Mouse (Mus musculus): ENCODE results near the gene Tmem214. TPM values are rescaled to one million over a fixed set of nuclear protein-coding genes. Genes with fewer than 3 reads are reported as not detected.

Tmem214 gene
- polyA plus RNA-seq (2012; rRNA removed) = 60.3 and 67.4 TPM in 2 replicates

DNA sequence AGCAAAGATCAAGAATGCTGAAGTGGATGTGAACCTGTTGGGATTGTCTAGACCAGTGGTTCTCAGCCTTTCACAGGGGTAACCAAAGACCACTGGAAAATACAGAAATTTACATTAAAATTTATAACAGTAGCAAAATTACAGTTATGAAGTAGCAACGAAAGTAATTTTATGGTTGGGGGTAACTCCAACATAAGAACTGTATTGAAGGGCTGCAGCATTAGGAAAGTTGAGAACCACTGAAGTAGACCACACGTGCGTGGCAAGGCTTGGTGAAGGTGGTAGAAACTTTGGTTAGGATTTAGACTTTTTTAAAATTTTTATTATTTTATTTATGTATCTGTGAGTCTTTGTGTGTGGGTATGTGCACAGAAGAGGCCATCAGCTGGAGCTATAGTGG lies at the start of gene Tmem214:
TSS of gene Tmem214 (plus strand) at position 301 of the 400 bp plus-strand sequence.
- TF ChIP-seq POLR2A (IDR thresholded peaks at IDR 0.05; ENCODE audit: low read depth, low read length) = no peak
- no peak for TF ChIP-seq CTCF (IDR thresholded peaks at IDR 0.05; ENCODE audit: extremely low read depth, insufficient read depth, insufficient read length, insufficient replicate concordance)
- Histone ChIP-seq H3K36me3 (ENCODE audit: control insufficient read depth, insufficient read depth, low read length) (peaks cover 13% of the 10 kb centered on the region), H3K27me3 (ENCODE audit: control insufficient read depth, insufficient read depth, low read length) (no peaks in the 10 kb centered on the region), H3K4me3 (ENCODE audit: extremely low read depth, insufficient read depth, insufficient read length) (no peak within 1 kb of the TSS), H3K4me1 (ENCODE audit: control insufficient read depth, insufficient read depth, insufficient read length) (peaks cover 7% of the 10 kb centered on the region; the same call in 1 of the 2 replicates), H3K27ac (ENCODE audit: insufficient read depth, low read length) (peak within 1 kb of the TSS; percentile 42)
- no peak for DNase-seq (ENCODE audit: low read depth in 1 of 2, low spot score in 2 of 2)
- 92% methylated on average over 3 of the region's 3 CpGs for WGBS

DNA sequence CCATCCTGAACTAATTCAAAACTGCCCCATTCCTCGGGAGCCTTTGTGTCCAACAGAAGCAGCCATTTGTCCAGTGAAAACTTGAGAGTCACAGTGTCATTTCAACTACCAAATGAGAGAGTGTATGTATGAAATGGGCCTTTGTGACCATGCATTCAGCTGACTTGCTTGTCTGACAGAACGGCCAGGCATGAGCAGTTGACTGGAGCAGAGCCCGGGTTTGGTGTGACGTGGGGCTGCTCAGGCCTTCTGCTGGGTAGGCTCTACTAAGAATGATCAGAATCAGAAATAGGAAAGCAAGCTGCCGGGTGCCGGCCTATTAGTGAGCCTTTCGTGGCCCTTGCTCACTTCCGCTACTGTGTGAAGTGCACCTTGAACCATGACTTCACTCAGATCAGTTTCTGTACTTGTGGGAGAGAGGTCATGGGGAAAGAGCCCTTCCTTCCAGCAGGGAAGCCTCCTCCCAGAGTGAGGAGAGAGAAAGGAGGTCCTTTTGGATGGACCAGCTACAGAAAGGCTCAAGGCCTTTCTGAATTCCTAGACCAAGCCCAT lies 49.0 kb upstream of the Tmem214 start:
- Histone ChIP-seq H3K27ac (ENCODE audit: insufficient read depth, low read length) (no peak overlapping the region), H3K27me3 (ENCODE audit: control insufficient read depth, insufficient read depth, low read length) (no peaks in the 10 kb centered on the region; the same call in none of the 2 replicates), H3K4me3 (ENCODE audit: extremely low read depth, insufficient read depth, insufficient read length) (no peak overlapping the region), H3K36me3 (ENCODE audit: control insufficient read depth, insufficient read depth, low read length) (no peaks in the 10 kb centered on the region), H3K4me1 (ENCODE audit: control insufficient read depth, insufficient read depth, insufficient read length) (no peaks in the 10 kb centered on the region)
- no peak for DNase-seq (ENCODE audit: low read depth in 1 of 2, low spot score in 2 of 2)
- no peak for TF ChIP-seq POLR2A (IDR thresholded peaks at IDR 0.05; ENCODE audit: low read depth, low read length)
- no peak for TF ChIP-seq CTCF (IDR thresholded peaks at IDR 0.05; ENCODE audit: extremely low read depth, insufficient read depth, insufficient read length, insufficient replicate concordance)
- WGBS = 92% methylated on average over 8 of the region's 8 CpGs

DNA sequence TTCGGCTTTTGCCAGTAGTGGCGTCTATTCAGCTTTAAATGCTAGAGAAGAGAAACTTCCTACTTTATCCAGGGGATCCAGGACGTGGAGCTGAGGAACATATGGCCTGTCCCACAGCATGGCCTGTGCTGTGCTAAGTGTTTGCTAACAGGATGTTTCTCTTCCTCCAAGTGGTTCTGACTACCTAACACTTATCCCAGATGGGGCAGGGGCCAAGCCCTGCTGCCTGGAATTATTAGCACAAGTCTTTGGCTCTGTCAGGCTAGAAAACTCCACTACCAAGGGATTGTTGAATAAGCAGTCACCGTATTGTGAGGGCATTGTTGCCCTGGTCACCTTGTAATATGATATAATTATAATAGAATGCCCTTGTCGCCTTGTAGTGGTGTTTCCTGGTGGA lies 45.1 kb upstream of the Tmem214 start:
- Histone ChIP-seq H3K4me1 (ENCODE audit: control insufficient read depth, insufficient read depth, insufficient read length) (no peaks in the 10 kb centered on the region), H3K27ac (ENCODE audit: insufficient read depth, low read length) (no peak overlapping the region), H3K36me3 (ENCODE audit: control insufficient read depth, insufficient read depth, low read length) (no peaks in the 10 kb centered on the region), H3K4me3 (ENCODE audit: extremely low read depth, insufficient read depth, insufficient read length) (no peak overlapping the region), H3K27me3 (ENCODE audit: control insufficient read depth, insufficient read depth, low read length) (no peaks in the 10 kb centered on the region)
- TF ChIP-seq CTCF (IDR thresholded peaks at IDR 0.05; ENCODE audit: extremely low read depth, insufficient read depth, insufficient read length, insufficient replicate concordance) (no peak), POLR2A (IDR thresholded peaks at IDR 0.05; ENCODE audit: low read depth, low read length) (no peak)
- DNase-seq (ENCODE audit: low read depth in 1 of 2, low spot score in 2 of 2) = no peak
- 87% methylated on average over 5 of the region's 5 CpGs for WGBS

GRCm38 (mm10) chr5:30823091-30823490 lies 44.7 kb upstream of the Tmem214 start:
- DNase-seq (ENCODE audit: low read depth in 1 of 2, low spot score in 2 of 2) = no peak
- Histone ChIP-seq H3K4me1 (ENCODE audit: control insufficient read depth, insufficient read depth, insufficient read length) (no peaks in the 10 kb centered on the region), H3K27ac (ENCODE audit: insufficient read depth, low read length) (no peak overlapping the region), H3K36me3 (ENCODE audit: control insufficient read depth, insufficient read depth, low read length) (no peaks in the 10 kb centered on the region), H3K4me3 (ENCODE audit: extremely low read depth, insufficient read depth, insufficient read length) (no peak overlapping the region), H3K27me3 (ENCODE audit: control insufficient read depth, insufficient read depth, low read length) (no peaks in the 10 kb centered on the region)
- TF ChIP-seq CTCF (IDR thresholded peaks at IDR 0.05; ENCODE audit: extremely low read depth, insufficient read depth, insufficient read length, insufficient replicate concordance) = no peak
- WGBS = 82% methylated on average over 3 of the region's 3 CpGs

- H3K27ac ChIP-seq (ENCODE audit: insufficient read depth, low read length) = no peak overlapping the region
- H3K4me3 ChIP-seq (ENCODE audit: extremely low read depth, insufficient read depth, insufficient read length) = no peak overlapping the region
- no peaks in the 10 kb centered on the region for H3K4me1 ChIP-seq (ENCODE audit: control insufficient read depth, insufficient read depth, insufficient read length)
- H3K36me3 ChIP-seq (ENCODE audit: control insufficient read depth, insufficient read depth, low read length) = no peaks in the 10 kb centered on the region
- H3K27me3 ChIP-seq (ENCODE audit: control insufficient read depth, insufficient read depth, low read length) = no peaks in the 10 kb centered on the region
- DNase-seq (ENCODE audit: low read depth in 1 of 2, low spot score in 2 of 2) = no peak
- 89% methylated on average over 11 of the region's 11 CpGs for WGBS
- TF ChIP-seq CTCF (IDR thresholded peaks at IDR 0.05; ENCODE audit: extremely low read depth, insufficient read depth, insufficient read length, insufficient replicate concordance) = no peak
Observed at GRCm38 (mm10) chr5:30824124-30824988, 43.5 kb upstream of the Tmem214 start.

GRCm38 (mm10) chr5:30825166-30825565 lies 42.6 kb upstream of the Tmem214 start:
- Histone ChIP-seq H3K4me1 (ENCODE audit: control insufficient read depth, insufficient read depth, insufficient read length) (no peaks in the 10 kb centered on the region), H3K4me3 (ENCODE audit: extremely low read depth, insufficient read depth, insufficient read length) (no peak overlapping the region), H3K36me3 (ENCODE audit: control insufficient read depth, insufficient read depth, low read length) (no peaks in the 10 kb centered on the region), H3K27ac (ENCODE audit: insufficient read depth, low read length) (no peak overlapping the region), H3K27me3 (ENCODE audit: control insufficient read depth, insufficient read depth, low read length) (no peaks in the 10 kb centered on the region)
- TF ChIP-seq CTCF (IDR thresholded peaks at IDR 0.05; ENCODE audit: extremely low read depth, insufficient read depth, insufficient read length, insufficient replicate concordance) = no peak
- TF ChIP-seq POLR2A (IDR thresholded peaks at IDR 0.05; ENCODE audit: low read depth, low read length) = no peak
- WGBS = 81% methylated on average over 10 of the region's 10 CpGs
- DNase-seq (ENCODE audit: low read depth in 1 of 2, low spot score in 2 of 2) = no peak

GRCm38 (mm10) chr5:30825821-30826220 lies 42.0 kb upstream of the Tmem214 start:
- no peak for TF ChIP-seq CTCF (IDR thresholded peaks at IDR 0.05; ENCODE audit: extremely low read depth, insufficient read depth, insufficient read length, insufficient replicate concordance)
- TF ChIP-seq POLR2A (IDR thresholded peaks at IDR 0.05; ENCODE audit: low read depth, low read length) = no peak
- Histone ChIP-seq H3K4me1 (ENCODE audit: control insufficient read depth, insufficient read depth, insufficient read length) (no peaks in the 10 kb centered on the region), H3K4me3 (ENCODE audit: extremely low read depth, insufficient read depth, insufficient read length) (no peak overlapping the region), H3K27me3 (ENCODE audit: control insufficient read depth, insufficient read depth, low read length) (no peaks in the 10 kb centered on the region), H3K27ac (ENCODE audit: insufficient read depth, low read length) (no peak overlapping the region), H3K36me3 (ENCODE audit: control insufficient read depth, insufficient read depth, low read length) (no peaks in the 10 kb centered on the region)
- DNase-seq (ENCODE audit: low read depth in 1 of 2, low spot score in 2 of 2) = no peak
- WGBS = 76% methylated on average over 6 of the region's 6 CpGs

Measured in spleen, adult 2 months (tissue).